Mouse (Mus musculus) bone marrow, adult 2 months (tissue): ENCODE results near the gene BC004004.

ENCODE experiments used
- CTCF ChIP-seq: fragments of 200-500 bp; IDR thresholded peaks from 2 replicates; pipeline ENCODE4 v1.5.1; 2011; ENCODE audit warnings: low read length, control low read depth; ENCODE audit not compliant: control insufficient read depth, insufficient read depth
- POLR2A ChIP-seq: fragments of 200-500 bp; IDR thresholded peaks from 2 replicates; pipeline ENCODE4 v1.6.1; 2011; ENCODE audit warnings: low read depth, mild to moderate bottlenecking, control low read depth, low read length, borderline replicate concordance; ENCODE audit not compliant: control insufficient read depth

DNA sequence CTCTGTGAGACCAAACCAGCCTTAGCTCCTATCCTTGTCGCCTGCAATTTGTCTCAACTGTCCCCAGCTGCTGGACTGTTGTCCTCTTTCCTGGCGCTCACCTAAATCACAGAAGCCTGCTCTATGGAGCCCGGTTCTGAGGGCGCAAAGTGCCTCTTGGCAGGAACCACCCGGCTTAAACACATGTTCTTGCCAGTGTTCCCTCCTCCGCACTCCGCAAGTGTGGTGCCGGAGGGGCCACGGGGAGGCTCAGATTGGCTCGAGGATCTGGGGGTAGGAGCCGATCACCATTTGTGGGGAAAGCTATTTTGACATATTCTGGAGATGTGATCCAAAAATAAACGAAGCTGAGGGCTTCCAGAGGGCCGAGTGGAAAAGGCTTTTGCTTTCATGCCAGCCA lies 20.7 kb upstream of the BC004004 start:
- TF ChIP-seq CTCF = no peak
- no peak for TF ChIP-seq POLR2A
